Mouse (Mus musculus): Measurements from ENCODE around the gene Mycbp2. TPM values are rescaled to one million over a fixed set of nuclear protein-coding genes. Genes with fewer than 3 reads are reported as not detected.

The Mycbp2 gene
- polyA plus RNA-seq (2014; fragmentation: Illumina TruSeq; extraction: RNeasy Lipid Tissue Mini Kit (QIAGEN cat#74804); ENCODE audit: low read depth, low replicate concordance), result 63.3 TPM

DNA sequence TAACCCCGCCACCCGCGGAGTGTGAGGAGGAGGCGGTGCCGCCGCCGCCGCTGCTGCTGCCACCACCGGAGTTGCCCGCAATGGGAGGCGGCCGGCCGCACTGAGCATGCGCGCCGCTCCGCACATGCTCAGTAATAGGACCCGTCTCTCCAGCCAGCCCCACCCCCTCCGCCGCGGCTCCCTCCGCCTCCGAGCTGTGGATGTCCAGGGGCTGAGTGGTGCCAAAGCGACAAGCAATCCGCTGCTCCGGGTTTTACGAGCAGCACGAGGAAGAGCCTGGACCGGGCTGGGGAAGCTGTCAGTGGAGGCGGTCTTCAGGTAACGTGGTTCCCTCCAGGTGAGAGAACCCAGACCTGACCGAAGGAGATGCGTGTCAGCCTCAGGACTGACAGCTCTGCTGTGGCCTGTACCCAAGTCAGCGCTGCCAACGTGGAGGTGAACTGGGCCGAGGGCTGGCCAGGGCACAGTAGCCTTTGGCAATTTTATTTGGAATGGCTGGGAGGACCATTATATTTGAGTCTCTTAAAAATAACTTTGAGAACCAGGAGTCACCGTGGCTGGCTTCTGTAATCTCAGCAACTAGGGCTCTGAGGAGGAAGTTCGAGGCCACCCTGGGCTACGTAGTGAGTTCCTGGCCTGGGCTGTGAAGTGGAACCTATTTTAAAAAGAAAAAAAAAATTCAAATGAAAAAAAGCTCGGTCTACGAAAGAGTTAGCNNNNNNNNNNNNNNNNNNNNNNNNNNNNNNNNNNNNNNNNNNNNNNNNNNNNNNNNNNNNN is at the start of gene Mycbp2:
Mycbp2 (minus strand) TSS at position 86 of the 777 bp plus-strand sequence.

DNA sequence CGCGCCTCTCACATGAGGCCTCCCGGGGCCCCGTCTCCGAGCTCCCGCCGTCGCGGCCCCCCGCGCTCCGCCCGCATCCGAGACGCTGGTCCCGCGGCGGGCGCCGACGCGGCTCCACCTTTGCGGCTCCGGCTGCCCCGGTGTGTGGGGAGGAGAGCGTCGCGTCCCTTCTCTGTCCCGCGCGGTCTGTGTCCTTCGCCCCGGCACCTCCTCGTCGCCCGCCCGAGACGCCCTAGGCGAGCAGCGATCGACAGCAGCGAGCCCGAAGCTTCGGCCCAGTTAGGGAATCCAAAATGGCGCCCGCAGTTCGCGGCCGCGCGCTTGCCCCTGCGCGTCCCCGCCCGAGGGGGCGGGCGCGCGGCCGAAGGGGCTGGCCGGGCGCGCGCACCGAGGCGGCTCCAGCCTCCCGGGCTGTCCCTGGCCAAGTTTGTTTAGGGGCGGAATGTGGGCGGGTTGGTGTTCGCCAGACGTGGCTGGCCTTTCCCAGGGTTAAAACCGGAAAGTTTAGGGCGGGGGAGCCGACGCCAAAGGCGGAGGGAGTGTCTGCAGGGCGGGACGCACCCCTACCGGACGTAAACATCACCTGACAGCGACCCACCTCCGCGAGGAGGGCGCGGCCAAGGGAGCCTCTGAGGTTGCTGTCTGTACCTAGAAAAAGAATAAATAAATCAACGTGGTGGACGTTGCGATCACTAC is 247.2 kb downstream of the Mycbp2 start, which contains the start of gene Fbxl3:
Fbxl3 (minus strand) TSS at position 329 of the 696 bp plus-strand sequence.

DNA sequence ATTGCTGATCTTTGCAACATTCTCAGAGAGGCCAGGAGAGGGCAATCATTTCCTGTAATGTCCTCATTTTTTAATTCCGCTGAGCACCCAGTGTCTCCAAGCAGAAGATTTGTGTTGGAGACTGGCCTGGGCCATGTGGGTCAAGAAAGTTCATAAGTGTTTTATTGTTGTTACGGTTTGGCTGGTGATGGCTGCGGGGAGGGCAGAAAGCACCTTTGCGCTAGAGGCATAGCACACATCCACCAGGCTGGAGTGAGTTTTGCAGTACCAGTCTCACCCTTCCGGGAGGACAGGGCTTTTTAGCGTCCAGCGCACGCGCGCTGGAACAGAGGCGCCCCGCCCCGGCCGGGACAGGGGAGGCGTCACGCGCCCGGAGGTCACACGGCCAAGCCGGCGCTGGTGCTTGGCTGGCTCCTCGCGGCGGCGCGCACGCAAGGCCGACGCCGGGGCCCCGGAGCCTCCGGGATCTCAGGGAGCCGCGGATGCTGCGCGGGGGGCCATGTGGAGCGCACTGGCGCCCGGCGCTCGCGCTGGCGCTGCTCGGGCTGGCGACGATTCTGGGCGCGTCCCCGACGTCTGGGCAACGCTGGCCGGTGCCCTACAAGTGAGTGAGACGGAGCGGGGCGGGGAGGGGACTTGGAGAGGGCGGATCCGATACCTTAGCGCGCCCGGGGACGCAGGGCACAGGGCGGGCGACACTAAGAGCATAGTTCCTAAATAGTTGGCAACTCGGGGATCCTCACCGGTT is 276.6 kb downstream of the Mycbp2 start, which contains the start of gene Cln5:
Cln5 (plus strand) TSS at position 353 of the 748 bp plus-strand sequence.

Other genes starting within 250 kb of the Mycbp2 start
- gene Fbxl3, start 247.2 kb downstream of the Mycbp2 start, polyA plus RNA-seq (2014; fragmentation: Illumina TruSeq; extraction: RNeasy Lipid Tissue Mini Kit (QIAGEN cat#74804); ENCODE audit: low read depth, low replicate concordance), result 41.2 TPM
- gene Scel, start 166.5 kb upstream of the Mycbp2 start, polyA plus RNA-seq (2014; fragmentation: Illumina TruSeq; extraction: RNeasy Lipid Tissue Mini Kit (QIAGEN cat#74804); ENCODE audit: low read depth, low replicate concordance), result 0.80 TPM